Mouse (Mus musculus) heart, adult 2 months (tissue): ENCODE data around the gene Ear1.
"Not testable (repeated sequence)": the region's sequence is repeated elsewhere in the genome, so short reads cannot be mapped to it uniquely, and the experiment has no call there.

Source experiments
- CTCF ChIP-seq: fragments of 200-600 bp; IDR thresholded peaks from 2 replicates; pipeline ENCODE4 v1.8.1; 2022; ENCODE audit warnings: antibody characterized with exemption, mild to moderate bottlenecking, moderate library complexity
- EP300 ChIP-seq: fragments of 200-500 bp; IDR thresholded peaks from 2 replicates; pipeline ENCODE4 v1.6.1; 2011; ENCODE audit warnings: low read depth, low read length, control low read depth; ENCODE audit not compliant: insufficient read depth
- POLR2A ChIP-seq: fragments of 200-500 bp; IDR thresholded peaks from 2 replicates; pipeline ENCODE4 v1.6.1; 2011; ENCODE audit warnings: mild to moderate bottlenecking, low read depth, low read length, control low read depth; ENCODE audit not compliant: insufficient read depth

DNA sequence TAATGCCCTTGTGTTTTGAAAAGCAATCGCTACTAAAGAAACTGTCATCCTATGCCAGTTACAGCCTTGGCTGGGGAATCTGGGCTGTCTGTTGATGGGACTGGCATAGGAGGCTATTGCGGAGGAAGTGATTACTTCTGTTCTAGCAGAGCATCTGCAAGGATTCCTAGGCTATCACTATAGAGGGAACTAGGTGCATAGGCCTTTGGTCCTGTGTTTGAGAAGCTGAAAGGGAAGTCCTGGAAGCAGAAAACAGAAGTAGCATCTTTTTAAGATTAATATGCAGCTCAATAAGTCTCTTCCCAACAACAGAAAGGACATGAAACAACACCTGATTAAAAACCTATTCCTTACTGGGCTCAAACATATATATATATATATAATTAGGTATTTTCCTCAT, 40.0 kb downstream of the Ear1 start:
- TF ChIP-seq CTCF, POLR2A, EP300: not testable (repeated sequence)
